Mouse (Mus musculus) liver, embryonic 13.5 days (tissue): Measurements from ENCODE around the gene Mrpl24. TPM values are rescaled to one million over a fixed set of nuclear protein-coding genes. Genes with fewer than 3 reads are reported as not detected.
"Not testable (repeated sequence)": the region's sequence is repeated elsewhere in the genome, so short reads cannot be mapped to it uniquely, and the experiment has no call there.

Experiments
- ATAC-seq: fragments of 200-750 bp; cut with Nextera tagmentation; 2 replicates; pipeline ENCODE4 v1.8.0; 2017; ENCODE audit warnings: low read depth, mild to moderate bottlenecking, moderate number of reproducible peaks, moderate library complexity
- DNase-seq: peaks from one replicate; pipeline ENCODE4 v3.0.0; 2022
- H3K27ac ChIP-seq: fragments of 300-500 bp; sonication (generic); 2 replicates; pipeline ENCODE4 v1.5.1; 2015; ENCODE audit warnings: moderate library complexity, mild to moderate bottlenecking, inconsistent platforms
- H3K27me3 ChIP-seq: fragments of 300-500 bp; sonication (generic); 2 replicates; pipeline ENCODE4 v1.6.1; 2015; ENCODE audit warnings: mild to moderate bottlenecking, inconsistent platforms
- H3K36me3 ChIP-seq: fragments of 300-500 bp; sonication (generic); 2 replicates; pipeline ENCODE4 v1.6.1; 2015; ENCODE audit warnings: mild to moderate bottlenecking, inconsistent platforms
- H3K4me1 ChIP-seq: fragments of 300-500 bp; sonication (generic); replicated peaks from 2 replicates; pipeline ENCODE4 v1.6.1; 2015; ENCODE audit warnings: inconsistent platforms
- H3K4me2 ChIP-seq: fragments of 300-500 bp; sonication (generic); 2 replicates; pipeline ENCODE4 v1.6.1; 2015; ENCODE audit warnings: inconsistent platforms, mild to moderate bottlenecking, moderate library complexity
- H3K4me3 ChIP-seq: fragments of 300-500 bp; sonication (generic); replicated peaks from 2 replicates; pipeline ENCODE4 v1.5.1; 2015; ENCODE audit warnings: mild to moderate bottlenecking, inconsistent platforms
- H3K9ac ChIP-seq: fragments of 300-500 bp; sonication (generic); 2 replicates; pipeline ENCODE4 v1.6.1; 2015; ENCODE audit warnings: mild to moderate bottlenecking, inconsistent platforms
- H3K9me3 ChIP-seq: fragments of 300-500 bp; sonication (generic); replicated peaks from 2 replicates; pipeline ENCODE4 v1.6.1; 2016; ENCODE audit warnings: inconsistent platforms
- WGBS: fragments of 180-500 bp; shearing (Covaris S2); methylation state at CpG from one replicate; pipeline ENCODE4 v1.1.7; 2015; ENCODE audit not compliant: insufficient replicate concordance; 5-methylcytosine and 5-hydroxymethylcytosine counted together
- polyA plus RNA-seq: library from polyadenylated mRNA; unstranded; fragments of >200 nt; fragmentation: Nextera tagmentation; extraction: Ambion mirVana; gene quantifications from 2 replicates; pipeline ENCODE4 v1.2.1, GENCODE M21; 2015

Mrpl24 gene
- polyA plus RNA-seq = 48.7 and 56.5 TPM in 2 replicates

DNA sequence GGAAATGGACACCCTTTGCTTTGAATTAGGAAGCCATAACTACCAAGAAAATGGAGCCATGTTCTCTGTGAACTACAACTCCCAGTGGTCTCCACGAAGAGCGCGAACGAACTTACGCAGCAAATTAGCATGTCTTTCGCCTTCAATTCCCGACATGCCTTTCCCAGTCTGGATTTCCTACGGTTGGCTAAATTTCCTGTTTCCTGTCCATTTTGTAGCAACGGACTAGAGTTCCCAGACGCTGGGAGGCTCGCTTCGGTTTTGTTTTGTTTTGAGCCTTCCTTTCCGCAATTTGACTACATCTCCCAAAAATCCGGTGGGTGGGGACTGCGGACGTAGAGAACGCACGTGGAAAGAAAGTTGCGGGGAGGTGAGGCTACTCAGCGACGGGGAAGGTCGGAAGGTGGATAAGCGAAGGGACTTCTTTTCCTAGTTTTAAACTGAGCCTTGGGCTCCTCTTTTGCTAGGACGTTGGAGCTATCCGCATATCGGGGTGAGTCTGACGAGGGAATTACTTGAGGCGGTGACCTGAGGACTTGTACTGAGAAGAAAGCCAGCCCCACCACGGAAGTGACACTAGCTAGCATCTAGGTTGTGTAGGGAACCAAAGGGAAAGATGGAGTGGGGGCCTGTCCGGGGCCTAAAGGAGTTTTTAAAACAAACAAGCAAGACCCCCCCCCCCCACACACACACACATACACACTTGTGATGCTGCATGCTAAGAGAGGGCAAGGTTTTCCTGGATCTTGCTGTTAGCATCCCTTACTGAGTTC is at the start of gene Mrpl24:
TSS of gene Mrpl24 (plus strand) at position 171 of the 773 bp plus-strand sequence.
- Histone ChIP-seq H3K4me2 (peak within 1 kb of the TSS; percentile 81), H3K4me3 (peak within 1 kb of the TSS; percentile 66), H3K36me3 (peaks cover 63% of the 10 kb centered on the region), H3K4me1 (peaks cover 30% of the 10 kb centered on the region), H3K9ac (peak within 1 kb of the TSS; percentile 75), H3K27ac (peak within 1 kb of the TSS; percentile 83), H3K9me3 (no peaks in the 10 kb centered on the region), H3K27me3 (no peaks in the 10 kb centered on the region)
- DNase-seq (peak; percentile 69), ATAC-seq (peak; percentile 80)
- under 1% methylated on average over 30 of the region's 30 CpGs for WGBS

DNA sequence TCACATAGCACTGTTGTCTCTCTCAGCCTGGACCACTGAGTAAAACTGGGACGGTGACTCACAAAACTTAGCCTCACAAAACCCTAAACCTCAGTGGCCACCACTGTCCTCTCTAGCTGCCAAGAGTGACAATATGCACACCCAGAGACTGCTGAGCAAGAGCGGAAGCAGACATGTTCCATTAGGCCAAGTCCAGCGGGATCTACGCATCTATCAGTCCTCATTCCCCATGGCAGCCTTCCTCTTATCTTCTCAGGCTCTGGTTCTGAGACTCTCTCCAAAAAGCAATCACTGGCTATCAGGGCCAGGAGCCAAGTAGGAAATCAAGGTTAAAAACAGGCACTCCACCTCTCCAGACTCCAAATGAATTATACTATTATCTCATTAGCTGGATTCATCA is 41.6 kb upstream of the Mrpl24 start:
- Histone ChIP-seq H3K4me1 (peaks cover 4% of the 10 kb centered on the region), H3K9ac (no peak overlapping the region), H3K9me3 (no peaks in the 10 kb centered on the region), H3K27me3 (no peaks in the 10 kb centered on the region), H3K27ac (no peak overlapping the region), H3K4me2 (no peak overlapping the region), H3K36me3 (peaks cover 60% of the 10 kb centered on the region), H3K4me3 (no peak overlapping the region)
- ATAC-seq (no peak), DNase-seq (no peak)
- WGBS = 90% methylated on average over 4 of the region's 4 CpGs

DNA sequence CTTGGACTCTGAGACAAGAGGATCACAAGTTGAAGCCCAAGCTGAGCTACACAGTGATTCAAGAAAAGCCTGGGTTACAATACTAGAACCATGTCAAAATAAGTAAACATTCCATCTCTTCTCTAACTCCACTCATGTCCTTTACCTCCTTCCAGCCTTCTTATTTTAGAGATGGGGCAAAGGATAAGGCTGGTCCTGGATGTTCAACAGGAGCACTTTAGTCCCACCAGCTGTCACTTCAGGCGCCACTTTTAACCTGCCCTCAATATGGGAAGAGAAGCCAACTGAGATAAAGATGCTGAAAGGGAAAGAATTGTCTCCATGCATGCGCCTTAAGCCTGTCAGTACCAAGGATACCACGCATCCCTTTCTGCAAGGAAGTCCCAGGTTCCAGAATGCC is 35.0 kb upstream of the Mrpl24 start:
- Histone ChIP-seq H3K4me1 (peaks cover 29% of the 10 kb centered on the region), H3K4me3 (peak overlapping the region; percentile 97), H3K9me3 (0 out of 2 replicates have a peak, but pooled peaks cover 3% of the 10 kb centered on the region), H3K27me3 (no peaks in the 10 kb centered on the region), H3K4me2 (peak overlapping the region; percentile 80), H3K9ac (peak overlapping the region; percentile 97), H3K27ac (peak overlapping the region; percentile 90), H3K36me3 (peaks cover 24% of the 10 kb centered on the region)
- no peak for ATAC-seq
- DNase-seq = no peak
- 0% methylated on average over 3 of the region's 3 CpGs for WGBS

DNA sequence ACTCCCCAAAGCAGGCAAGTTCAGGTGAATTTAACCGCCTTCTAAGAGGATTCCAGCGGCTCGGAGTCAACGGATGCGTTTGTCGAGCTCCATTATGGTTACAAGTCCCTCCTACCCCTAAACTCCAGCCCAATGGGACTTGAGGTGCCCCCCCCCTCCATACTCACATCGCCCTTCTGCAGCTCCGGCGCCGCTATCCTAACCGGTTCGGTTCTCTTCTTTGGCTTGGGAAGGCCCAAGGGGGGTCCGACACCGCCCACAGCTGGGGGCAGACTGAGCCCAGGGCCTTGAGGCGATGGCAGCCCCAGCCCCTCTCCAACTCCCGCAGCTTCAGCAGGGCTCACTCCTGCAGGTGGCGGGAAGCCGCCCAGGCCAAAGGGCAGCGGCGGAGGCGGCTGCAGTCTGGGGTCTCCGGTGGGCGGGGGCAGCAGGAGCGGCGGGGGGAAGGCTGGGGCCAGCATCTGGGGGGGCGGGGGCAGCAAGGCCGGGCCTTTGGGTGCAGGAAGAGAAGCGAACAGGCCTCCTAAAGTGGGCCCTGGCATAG is 34.5 kb upstream of the Mrpl24 start:
- H3K27me3 ChIP-seq = no peaks in the 10 kb centered on the region
- peak overlapping the region; percentile 97 for H3K4me3 ChIP-seq
- peaks cover 23% of the 10 kb centered on the region for H3K36me3 ChIP-seq
- peaks cover 29% of the 10 kb centered on the region for H3K4me1 ChIP-seq
- DNase-seq (peak; percentile 37), ATAC-seq (peak; percentile 3)
- H3K9ac ChIP-seq = peak overlapping the region; percentile 97
- peak overlapping the region; percentile 80 for H3K4me2 ChIP-seq
- WGBS = under 1% methylated on average over 28 of the region's 28 CpGs
- H3K27ac ChIP-seq = peak overlapping the region; percentile 90
- 0 out of 2 replicates have a peak, but pooled peaks cover 3% of the 10 kb centered on the region for H3K9me3 ChIP-seq

DNA sequence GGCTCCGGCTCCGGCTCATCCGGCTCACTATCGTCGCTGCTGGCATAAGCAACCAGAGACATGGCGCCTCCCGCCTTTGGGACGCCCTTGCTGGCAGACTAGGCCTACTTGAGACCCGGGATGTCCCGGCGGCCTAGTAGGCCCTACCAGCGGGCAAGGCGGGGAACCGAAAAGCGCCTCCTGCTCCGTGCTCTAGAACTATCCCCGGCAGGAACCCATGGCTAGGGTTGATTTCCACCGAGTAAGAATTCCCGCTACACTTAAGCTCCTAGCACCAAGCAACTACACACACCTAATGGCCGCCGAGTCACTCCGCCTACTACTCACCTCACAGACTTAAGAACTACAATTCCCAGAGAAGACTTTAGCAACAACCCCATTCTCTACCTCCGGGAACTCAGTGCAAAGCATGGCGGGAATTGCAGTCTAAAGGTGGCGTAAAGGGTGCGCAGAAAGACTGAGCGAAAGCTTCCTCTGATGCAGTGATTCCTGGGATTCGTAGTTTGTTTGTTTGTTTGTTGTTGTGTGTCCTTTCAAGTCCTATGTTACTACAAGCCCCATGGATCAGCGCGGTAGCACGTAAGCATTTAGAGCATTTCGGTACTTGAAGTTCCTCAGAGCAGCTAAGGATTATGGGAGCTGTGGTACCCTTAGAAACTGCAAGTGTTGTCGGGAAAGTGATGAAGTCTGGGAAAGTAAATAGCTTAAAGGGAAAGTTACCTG is 33.9 kb upstream of the Mrpl24 start, which contains the start of gene Prcc:
TSS of gene Prcc (minus strand) at position 328 of the 723 bp plus-strand sequence.
- Histone ChIP-seq H3K27me3 (no peaks in the 10 kb centered on the region), H3K36me3 (peaks cover 16% of the 10 kb centered on the region), H3K27ac (peak within 1 kb of the TSS; percentile 90), H3K4me2 (peak within 1 kb of the TSS; percentile 80), H3K9ac (peak within 1 kb of the TSS; percentile 97), H3K9me3 (0 out of 2 replicates have a peak, but pooled peaks cover 3% of the 10 kb centered on the region), H3K4me3 (peak within 1 kb of the TSS; percentile 97), H3K4me1 (peaks cover 29% of the 10 kb centered on the region)
- DNase-seq = peak; percentile 91
- peak; percentile 94 for ATAC-seq
- WGBS = under 1% methylated on average over 33 of the region's 33 CpGs

DNA sequence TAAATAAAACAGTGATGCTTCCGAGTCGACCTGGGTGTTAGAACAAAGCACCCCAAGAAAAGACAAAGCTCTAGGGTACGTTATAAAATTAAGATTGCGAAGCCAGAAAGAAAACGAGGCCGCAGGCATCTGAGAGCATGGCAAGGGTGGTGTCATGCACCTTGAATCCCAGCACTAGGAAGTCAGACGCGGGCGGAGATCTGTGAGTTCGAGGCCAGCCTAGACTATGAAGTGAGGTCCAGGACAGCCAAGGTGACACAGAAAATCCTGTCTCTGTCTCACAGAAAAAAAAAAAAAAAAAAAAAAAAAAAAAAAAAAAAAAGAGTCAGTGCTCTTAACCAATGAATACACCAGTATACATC is 33.3 kb upstream of the Mrpl24 start:
- 0 out of 2 replicates have a peak, but pooled peaks cover 3% of the 10 kb centered on the region for H3K9me3 ChIP-seq
- H3K36me3 ChIP-seq = peaks cover 12% of the 10 kb centered on the region
- no peaks in the 10 kb centered on the region for H3K27me3 ChIP-seq
- H3K9ac ChIP-seq = peak overlapping the region; percentile 44
- DNase-seq = no peak
- peaks cover 29% of the 10 kb centered on the region for H3K4me1 ChIP-seq
- H3K27ac ChIP-seq = peak overlapping the region; percentile 90
- WGBS = 8% methylated on average over 10 of the region's 10 CpGs
- ATAC-seq = peak; percentile 6; the same call in 1 of the 2 replicates
- peak overlapping the region; percentile 80 for H3K4me2 ChIP-seq
- H3K4me3 ChIP-seq = peak overlapping the region; percentile 97

DNA sequence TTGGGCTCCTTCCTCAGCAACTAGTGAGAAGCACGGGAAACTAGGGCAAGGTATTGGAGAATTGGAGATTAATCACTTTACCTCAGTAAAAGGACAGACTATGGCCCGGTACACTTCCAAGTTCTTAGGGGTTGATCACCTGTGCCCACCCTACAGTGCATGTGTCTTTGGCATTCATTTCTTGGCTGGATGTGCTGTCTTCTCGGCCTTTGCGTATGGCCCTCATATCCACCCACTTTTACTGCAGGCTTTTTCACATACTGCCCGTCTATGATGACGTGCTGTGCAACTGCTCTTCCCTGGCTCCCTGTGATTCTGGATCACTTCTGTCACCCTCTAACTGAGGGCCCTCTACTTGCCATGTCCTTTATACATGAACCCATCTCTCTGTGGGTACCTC is 32.9 kb upstream of the Mrpl24 start:
- Histone ChIP-seq H3K9ac (peak overlapping the region; percentile 44; the same call in 1 of the 2 replicates), H3K4me3 (peak overlapping the region; percentile 97), H3K9me3 (0 out of 2 replicates have a peak, but pooled peaks cover 3% of the 10 kb centered on the region), H3K36me3 (peaks cover 8% of the 10 kb centered on the region), H3K27me3 (no peaks in the 10 kb centered on the region), H3K4me1 (peaks cover 29% of the 10 kb centered on the region), H3K27ac (peak overlapping the region; percentile 90), H3K4me2 (peak overlapping the region; percentile 80)
- WGBS = 82% methylated on average over 6 of the region's 6 CpGs
- no peak for ATAC-seq
- DNase-seq = no peak

DNA sequence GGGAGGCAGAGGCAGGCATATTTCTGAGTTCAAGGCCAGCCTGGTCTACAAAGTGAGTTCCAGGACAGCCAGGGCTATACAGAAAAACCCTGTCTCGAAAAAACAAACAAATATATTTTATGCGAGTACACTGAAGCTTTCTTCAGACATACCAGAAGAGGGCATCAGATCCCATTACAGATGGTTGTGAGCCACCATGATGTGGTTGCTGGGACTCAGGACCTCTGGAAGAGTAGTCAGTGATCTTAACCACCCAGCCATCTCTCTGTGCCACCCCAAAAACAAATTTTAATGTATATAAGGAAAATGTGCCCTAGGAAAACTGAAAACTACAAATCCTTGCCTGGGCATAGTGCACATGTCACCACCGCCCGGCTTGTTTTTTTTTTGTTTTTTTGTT is 31.9 kb upstream of the Mrpl24 start:
- WGBS = 70% methylated on average over 4 of the region's 4 CpGs
- DNase-seq, H3K4me3 ChIP-seq, ATAC-seq, H3K27ac ChIP-seq, H3K9ac ChIP-seq, H3K9me3 ChIP-seq, H3K27me3 ChIP-seq, H3K36me3 ChIP-seq, H3K4me2 ChIP-seq: not testable (repeated sequence)
- peaks cover 27% of the 10 kb centered on the region for H3K4me1 ChIP-seq

DNA sequence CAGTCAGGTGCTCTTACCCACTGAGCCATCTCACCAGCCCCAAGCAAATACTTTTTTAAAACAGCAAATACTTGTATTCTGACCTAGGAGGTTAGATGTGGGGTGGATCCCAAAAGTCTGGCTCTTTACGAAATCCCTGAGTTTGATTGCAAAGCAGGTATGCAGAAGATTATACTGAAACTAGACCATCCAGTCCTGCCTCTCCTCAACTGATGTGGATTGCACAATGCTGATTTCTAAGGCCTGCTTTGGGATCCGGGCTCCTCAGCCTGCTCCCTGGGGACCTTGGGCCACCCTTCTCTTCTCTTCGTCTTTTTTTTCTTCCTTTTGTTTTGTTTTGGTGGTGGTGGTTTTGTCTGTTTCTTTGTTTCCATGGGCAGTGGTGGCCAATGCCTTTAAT is 27.8 kb upstream of the Mrpl24 start:
- no peak for ATAC-seq
- 72% methylated on average over 3 of the region's 3 CpGs for WGBS
- Histone ChIP-seq H3K27ac (no peak overlapping the region), H3K27me3 (no peaks in the 10 kb centered on the region), H3K9ac (no peak overlapping the region), H3K4me3 (no peak overlapping the region), H3K9me3 (0 out of 2 replicates have a peak, but pooled peaks cover 3% of the 10 kb centered on the region), H3K36me3 (no peaks in the 10 kb centered on the region), H3K4me2 (no peak overlapping the region), H3K4me1 (peaks cover 26% of the 10 kb centered on the region)
- DNase-seq = no peak

DNA sequence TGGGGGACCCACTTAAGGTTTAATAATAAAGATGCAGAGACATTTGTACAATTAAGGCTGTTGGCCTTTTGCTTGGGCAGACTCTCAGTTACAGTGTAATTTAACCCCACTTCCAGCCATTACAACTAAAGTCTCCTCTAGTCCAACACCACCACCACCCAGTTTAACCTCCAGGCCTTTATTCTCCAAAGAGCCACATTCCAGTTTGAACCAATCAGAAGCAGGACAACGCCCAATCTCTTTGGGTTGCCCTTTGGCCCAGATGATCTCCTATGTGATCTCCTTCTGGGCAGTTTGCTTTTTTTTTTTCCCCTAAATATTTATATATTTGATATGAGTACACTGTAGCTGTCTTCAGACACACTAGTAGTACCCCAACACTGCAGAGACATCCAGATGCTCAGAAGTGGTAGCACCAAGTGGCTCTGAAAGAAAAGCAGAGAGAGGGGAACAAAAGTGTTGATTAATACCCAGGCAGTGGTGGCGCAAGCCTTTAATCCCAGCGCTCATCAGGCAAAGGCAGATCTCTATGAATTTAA is 25.9 kb upstream of the Mrpl24 start:
- H3K36me3 ChIP-seq = no peaks in the 10 kb centered on the region
- no peak overlapping the region for H3K4me2 ChIP-seq
- H3K27ac ChIP-seq = peak overlapping the region; percentile 65
- H3K4me1 ChIP-seq = peaks cover 23% of the 10 kb centered on the region
- no peaks in the 10 kb centered on the region for H3K27me3 ChIP-seq
- no peak overlapping the region for H3K4me3 ChIP-seq
- ATAC-seq (peak; percentile 74), DNase-seq (no peak)
- no peaks in the 10 kb centered on the region for H3K9me3 ChIP-seq
- WGBS = 70% methylated on average over 3 of the region's 3 CpGs
- H3K9ac ChIP-seq = peak overlapping the region; percentile 23; the same call in 1 of the 2 replicates

DNA sequence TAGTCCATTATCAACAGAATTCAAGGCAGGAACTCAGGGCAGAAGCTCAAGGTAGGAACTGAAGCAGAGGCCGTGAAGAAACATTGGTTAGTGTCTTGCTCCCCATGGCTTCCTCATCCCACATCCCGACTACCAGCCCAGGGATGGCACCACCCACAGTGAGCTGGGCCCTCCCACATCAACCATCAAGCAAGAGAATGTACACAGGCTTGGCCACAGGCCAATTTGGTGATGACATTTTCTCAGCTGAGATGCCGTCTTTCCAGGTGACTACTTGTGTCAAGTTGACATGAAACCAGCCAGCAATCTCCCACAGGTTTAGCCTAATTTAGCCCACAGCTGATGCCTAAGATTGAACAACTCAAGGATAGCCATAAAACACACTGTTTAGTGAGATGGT is 20.0 kb upstream of the Mrpl24 start:
- Histone ChIP-seq H3K4me1 (peaks cover 55% of the 10 kb centered on the region), H3K36me3 (no peaks in the 10 kb centered on the region), H3K27me3 (no peaks in the 10 kb centered on the region), H3K4me3 (no peak overlapping the region), H3K9ac (no peak overlapping the region), H3K27ac (peak overlapping the region; percentile 24; the same call in 1 of the 2 replicates), H3K4me2 (no peak overlapping the region), H3K9me3 (no peaks in the 10 kb centered on the region)
- no peak for ATAC-seq
- WGBS = 69% methylated on average over 3 of the region's 3 CpGs
- no peak for DNase-seq
